Mouse (Mus musculus): ENCODE measurements at regions not wholly inside any gene's neighbourhood (a gene's known extent, or its start where the extent isn't known, plus 50 kb on each side); places are given as distances from the start of the nearest gene placed in this dataset.

GRCm38 (mm10) chr4:53307121-53307520, 133.1 kb upstream of the Slc44a1 start:
- no peak overlapping the region for H3K4me3 ChIP-seq (replicated peaks in 1 of 3; ENCODE audit: low read depth in 2 of 3, low read length in 2 of 3, poor library complexity in 1 of 3)
- no peaks in the 10 kb centered on the region for H3K27me3 ChIP-seq (replicated peaks)
- no peaks in the 10 kb centered on the region for H3K36me3 ChIP-seq (replicated peaks in 1 of 2; ENCODE audit: control insufficient read depth in 1 of 2, insufficient read depth in 1 of 2, low read length in 1 of 2)
- dilution Hi-C loops (cut with MboI; ENCODE audit: extremely low pct_ligation_motif_present, extremely low pct_unique_long_range_greater_than_20kb, low sequenced_read_pairs) (no loop called here), in situ Hi-C loops (cut with MboI; ENCODE audit: low pct_ligation_motif_present, low pct_unique_long_range_greater_than_20kb, low sequenced_read_pairs) (no loop called here)
- no peak overlapping the region for H3K27ac ChIP-seq (ENCODE audit: insufficient read depth, low read depth)
- H3K9me3 ChIP-seq (replicated peaks; ENCODE audit: low read length), result no peaks in the 10 kb centered on the region
- no peak for DNase-seq (ENCODE audit: extremely low read depth)
- no peak overlapping the region for H3K4me2 ChIP-seq (ENCODE audit: insufficient read depth, low read depth, poor library complexity, severe bottlenecking)
- no peaks in the 10 kb centered on the region for H3K79me2 ChIP-seq (replicated peaks; ENCODE audit: control insufficient read depth, extremely low read depth, insufficient read depth, poor library complexity, severe bottlenecking)
- no peak for TF ChIP-seq POLR2AphosphoS2 (IDR thresholded peaks at IDR 0.05; ENCODE audit: low read depth, low read length)
- TF ChIP-seq KAT2A (IDR thresholded peaks at IDR 0.05; ENCODE audit: insufficient replicate concordance, low read length), result no peak
- no peak for TF ChIP-seq CTCF (conservative IDR thresholded peaks at IDR 0.05 in 1 of 2, IDR thresholded peaks at IDR 0.05 in 1 of 2; ENCODE audit: low read depth in 2 of 2, low read length in 2 of 2)
- TF ChIP-seq ELF1 (IDR thresholded peaks at IDR 0.05; ENCODE audit: low read depth, low read length), result no peak
- no peak for TF ChIP-seq MAX (IDR thresholded peaks at IDR 0.05; ENCODE audit: low read length)
- TF ChIP-seq USF2 (conservative IDR thresholded peaks at IDR 0.05; ENCODE audit: low read depth, low read length), result no peak
- TF ChIP-seq TCF12 (IDR thresholded peaks at IDR 0.05; ENCODE audit: low read depth, low read length), result no peak
- no peak for TF ChIP-seq ZKSCAN1 (IDR thresholded peaks at IDR 0.05; ENCODE audit: borderline replicate concordance, low read depth, low read length)
- no peak for TF ChIP-seq NELFE (IDR thresholded peaks at IDR 0.05; ENCODE audit: low read depth, low read length)
- no peak overlapping the region for H3K9ac ChIP-seq (ENCODE audit: insufficient read depth, low read depth)
- peaks cover 0 to 7% of the 10 kb centered on the region in 2 experiments; a peak in 1 of 4 replicates for H3K4me1 ChIP-seq (ENCODE audit: control insufficient read depth in 1 of 2, insufficient read depth in 2 of 2)

- H3K36me3 ChIP-seq (replicated peaks in 1 of 2; ENCODE audit: control insufficient read depth in 1 of 2, insufficient read depth in 1 of 2, low read length in 1 of 2), result no peaks in the 10 kb centered on the region
- H3K9ac ChIP-seq (ENCODE audit: insufficient read depth, low read depth), result no peak overlapping the region
- peaks cover 0 to 7% of the 10 kb centered on the region in 2 experiments; a peak in 1 of 4 replicates for H3K4me1 ChIP-seq (ENCODE audit: control insufficient read depth in 1 of 2, insufficient read depth in 2 of 2)
- no peak for TF ChIP-seq CTCF (conservative IDR thresholded peaks at IDR 0.05 in 1 of 2, IDR thresholded peaks at IDR 0.05 in 1 of 2; ENCODE audit: low read depth in 2 of 2, low read length in 2 of 2)
- TF ChIP-seq CHD1 (IDR thresholded peaks at IDR 0.05; ENCODE audit: low read depth, low read length), result no peak
- no peaks in the 10 kb centered on the region for H3K9me3 ChIP-seq (replicated peaks; ENCODE audit: low read length)
- in situ Hi-C loops (cut with MboI; ENCODE audit: low pct_ligation_motif_present, low pct_unique_long_range_greater_than_20kb, low sequenced_read_pairs), result no loop called here
- H3K27ac ChIP-seq (ENCODE audit: insufficient read depth, low read depth), result no peak overlapping the region
- no peak overlapping the region for H3K4me3 ChIP-seq (replicated peaks in 1 of 3; ENCODE audit: low read depth in 2 of 3, low read length in 2 of 3, poor library complexity in 1 of 3)
- H3K27me3 ChIP-seq (replicated peaks), result no peaks in the 10 kb centered on the region
- no peak for DNase-seq (ENCODE audit: extremely low read depth)
- no peak overlapping the region for H3K4me2 ChIP-seq (ENCODE audit: insufficient read depth, low read depth, poor library complexity, severe bottlenecking)
- dilution Hi-C loops (cut with MboI; ENCODE audit: extremely low pct_ligation_motif_present, extremely low pct_unique_long_range_greater_than_20kb, low sequenced_read_pairs), result no loop called here
- no peaks in the 10 kb centered on the region for H3K79me2 ChIP-seq (replicated peaks; ENCODE audit: control insufficient read depth, extremely low read depth, insufficient read depth, poor library complexity, severe bottlenecking)
Measured at GRCm38 (mm10) chr4:53304782-53305385, 135.3 kb upstream of the Slc44a1 start.

- Histone ChIP-seq H3K4me1 (ENCODE audit: control insufficient read depth in 1 of 2, insufficient read depth in 2 of 2) (peaks cover 0 to 7% of the 10 kb centered on the region in 2 experiments; a peak in 1 of 4 replicates), H3K36me3 (replicated peaks in 1 of 2; ENCODE audit: control insufficient read depth in 1 of 2, insufficient read depth in 1 of 2, low read length in 1 of 2) (no peaks in the 10 kb centered on the region), H3K9me3 (replicated peaks; ENCODE audit: low read length) (no peaks in the 10 kb centered on the region), H3K4me3 (replicated peaks in 1 of 3; ENCODE audit: low read depth in 2 of 3, low read length in 2 of 3, poor library complexity in 1 of 3) (no peak overlapping the region), H3K27ac (ENCODE audit: insufficient read depth, low read depth) (no peak overlapping the region), H3K9ac (ENCODE audit: insufficient read depth, low read depth) (no peak overlapping the region), H3K79me2 (replicated peaks; ENCODE audit: control insufficient read depth, extremely low read depth, insufficient read depth, poor library complexity, severe bottlenecking) (no peaks in the 10 kb centered on the region), H3K27me3 (replicated peaks) (no peaks in the 10 kb centered on the region), H3K4me2 (ENCODE audit: insufficient read depth, low read depth, poor library complexity, severe bottlenecking) (no peak overlapping the region)
- in situ Hi-C loops (cut with MboI; ENCODE audit: low pct_ligation_motif_present, low pct_unique_long_range_greater_than_20kb, low sequenced_read_pairs) (no loop called here), dilution Hi-C loops (cut with MboI; ENCODE audit: extremely low pct_ligation_motif_present, extremely low pct_unique_long_range_greater_than_20kb, low sequenced_read_pairs) (no loop called here)
- TF ChIP-seq IRF4 (IDR thresholded peaks at IDR 0.05; ENCODE audit: low read depth, low read length) (no peak), USF2 (conservative IDR thresholded peaks at IDR 0.05; ENCODE audit: low read depth, low read length) (no peak), UBTF (IDR thresholded peaks at IDR 0.05; ENCODE audit: low read depth, low read length) (no peak), ZC3H11A (IDR thresholded peaks at IDR 0.05; ENCODE audit: low read depth, low read length) (no peak), MEF2A (IDR thresholded peaks at IDR 0.05; ENCODE audit: borderline replicate concordance, low read depth, low read length) (no peak)
- DNase-seq (ENCODE audit: extremely low read depth), result no peak
Measured at GRCm38 (mm10) chr4:53304290-53304654, 135.9 kb upstream of the Slc44a1 start.
